In the genomic region with DNA sequence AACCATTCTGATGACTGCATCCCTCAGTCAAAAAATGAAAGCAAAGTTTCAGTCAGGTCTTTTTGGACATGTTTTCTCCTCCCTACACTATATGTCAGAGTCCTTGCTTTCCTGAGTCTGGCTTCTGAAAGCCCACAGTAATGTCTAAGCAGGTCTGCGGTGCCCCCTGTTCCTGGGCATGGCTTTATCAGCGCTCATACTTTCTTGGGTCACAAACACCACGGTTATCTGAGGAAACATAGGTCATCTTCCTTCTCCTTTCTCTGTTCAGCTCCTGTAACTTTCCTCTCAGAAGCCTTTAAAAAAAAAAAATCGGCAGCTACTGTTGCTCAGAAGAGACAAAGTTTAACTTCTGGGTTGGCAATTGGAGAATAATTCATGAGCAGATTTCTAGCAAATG, we compare ENCODE assay signal across 1 mouse cellular context.
A peak's percentile ranks its signal among the peaks of the same experiment; 100 is the strongest.
TF ChIP-seq lines count a peak whose summit lies in the region.

No protein-coding gene starts in this region.

TF ChIP-seq in MEL, 35 proteins besides CTCF, POLR2A, EP300 and RAD21 (continued from another document):
- peak; percentile 41 for TF ChIP-seq TAL1 (IDR thresholded peaks at IDR 0.05; ENCODE audit: low read length)
- TF ChIP-seq SMC3 (IDR thresholded peaks at IDR 0.05; ENCODE audit: low read depth, low read length): peak; percentile 2; the same call in 1 of the 2 replicates
- TF ChIP-seq ELF1 (IDR thresholded peaks at IDR 0.05; ENCODE audit: low read depth, low read length): no peak
- no peak for TF ChIP-seq ZMIZ1 (IDR thresholded peaks at IDR 0.05; ENCODE audit: low read depth, low read length)
- TF ChIP-seq KAT2A (conservative IDR thresholded peaks at IDR 0.05; ENCODE audit: low read depth, low read length): no peak
- no peak for TF ChIP-seq E2F4 (IDR thresholded peaks at IDR 0.05; ENCODE audit: borderline replicate concordance, low read depth, low read length)
- TF ChIP-seq POLR2AphosphoS5 (IDR thresholded peaks at IDR 0.05; ENCODE audit: borderline replicate concordance, low read depth, low read length): no peak
- no peak for TF ChIP-seq UBTF (IDR thresholded peaks at IDR 0.05; ENCODE audit: borderline replicate concordance, insufficient read depth, low read depth, low read length)
- TF ChIP-seq JUND (IDR thresholded peaks at IDR 0.05; ENCODE audit: low read depth, low read length): no peak
- peak; percentile 62; the same call in 1 of the 2 replicates for TF ChIP-seq TCF12 (IDR thresholded peaks at IDR 0.05; ENCODE audit: low read depth, low read length)
- no peak for TF ChIP-seq MAX (IDR thresholded peaks at IDR 0.05; ENCODE audit: low read length)
- TF ChIP-seq MEF2A (IDR thresholded peaks at IDR 0.05; ENCODE audit: extremely low read depth, insufficient replicate concordance, low read depth, low read length, poor library complexity, severe bottlenecking): no peak
- TF ChIP-seq MXI1 (IDR thresholded peaks at IDR 0.05; ENCODE audit: low read depth, low read length): no peak
- TF ChIP-seq CHD2 (IDR thresholded peaks at IDR 0.05; ENCODE audit: low read length): no peak
- TF ChIP-seq HCFC1 (IDR thresholded peaks at IDR 0.05; ENCODE audit: low read depth, low read length): no peak
